Mouse (Mus musculus): ENCODE results near the gene Htra3. TPM values are rescaled to one million over a fixed set of nuclear protein-coding genes. Genes with fewer than 3 reads are reported as not detected.
A peak's percentile ranks its signal among the peaks of the same experiment; 100 is the strongest.

Htra3 gene
- total and polyA plus RNA-seq, 2 experiments from 2014 or later = 17.2 to 49.5 TPM

DNA sequence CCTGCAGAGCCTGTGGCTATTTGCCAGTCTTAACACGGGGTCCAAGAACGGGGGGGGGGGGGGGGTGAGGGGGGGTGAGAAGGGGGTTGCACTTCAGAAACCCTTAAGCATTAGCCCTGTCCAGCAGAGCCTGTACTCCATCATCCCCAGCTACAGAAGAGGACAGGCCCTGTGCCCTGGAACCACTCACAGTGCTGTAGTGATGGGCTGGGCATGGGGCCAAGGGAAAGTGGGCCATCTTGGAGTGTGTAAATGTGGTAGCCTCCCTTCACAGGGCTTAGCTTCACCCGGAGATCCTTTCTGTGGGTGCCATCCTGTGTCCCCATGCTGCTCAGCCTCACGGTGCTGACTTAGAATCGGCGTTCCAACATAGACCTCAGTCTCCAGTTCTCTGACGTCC, 71.8 kb downstream of the Htra3 start:
- peaks cover 23% of the 10 kb centered on the region for H3K36me3 ChIP-seq (replicated peaks; ENCODE audit: control insufficient read depth, insufficient read depth, low read length)

DNA sequence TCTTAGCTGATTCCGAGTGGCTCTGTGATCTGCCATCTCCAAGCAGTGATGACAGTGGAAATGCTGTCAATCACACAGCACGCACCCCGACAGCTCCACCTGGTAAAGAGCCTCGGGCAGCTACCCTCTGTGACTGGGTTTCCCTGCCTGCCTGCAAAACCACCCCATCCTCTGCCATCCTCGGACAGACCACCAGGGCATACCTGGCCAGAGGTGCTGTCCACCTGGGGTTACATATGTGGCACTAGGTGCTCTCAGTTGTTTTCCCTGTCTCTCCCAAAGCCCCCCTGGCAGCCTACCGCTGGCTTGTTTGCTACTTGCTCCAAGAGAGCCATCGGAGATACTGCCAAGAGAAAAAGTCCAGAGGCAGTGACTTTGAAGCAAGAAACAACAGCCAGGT, 72.8 kb downstream of the Htra3 start:
- H3K4me3 ChIP-seq (ENCODE audit: low read depth, low read length) = no peak overlapping the region

More for the DNA sequence above, 71.8 kb downstream of the Htra3 start:
- TF ChIP-seq CTCF (IDR thresholded peaks at IDR 0.05; ENCODE audit: low read depth) (no peak), EP300 (IDR thresholded peaks at IDR 0.05; ENCODE audit: low read depth) (no peak)
- no peak overlapping the region for H3K27ac ChIP-seq (ENCODE audit: low read depth)
- WGBS = 56% methylated on average over 6 of the region's 7 CpGs
- no peak overlapping the region for H3K9ac ChIP-seq (replicated peaks; ENCODE audit: low read depth, low read length)
- DNase-seq (ENCODE audit: low spot score) (peak; percentile 38), ATAC-seq (ENCODE audit: insufficient read depth, low read depth) (peak; percentile 82)
- no peak overlapping the region for H3K4me2 ChIP-seq (ENCODE audit: low read depth, low read length)
- no peaks in the 10 kb centered on the region for H3K27me3 ChIP-seq (ENCODE audit: control insufficient read depth, insufficient read depth, low read length)
- no peaks in the 10 kb centered on the region for H3K9me3 ChIP-seq (replicated peaks; ENCODE audit: control insufficient read depth, low read length)
- peaks cover 10% of the 10 kb centered on the region; the same call in 1 of the 2 replicates for H3K4me1 ChIP-seq (ENCODE audit: control insufficient read depth, insufficient read depth)
- no peak overlapping the region for H3K4me3 ChIP-seq (ENCODE audit: low read depth, low read length)

DNA sequence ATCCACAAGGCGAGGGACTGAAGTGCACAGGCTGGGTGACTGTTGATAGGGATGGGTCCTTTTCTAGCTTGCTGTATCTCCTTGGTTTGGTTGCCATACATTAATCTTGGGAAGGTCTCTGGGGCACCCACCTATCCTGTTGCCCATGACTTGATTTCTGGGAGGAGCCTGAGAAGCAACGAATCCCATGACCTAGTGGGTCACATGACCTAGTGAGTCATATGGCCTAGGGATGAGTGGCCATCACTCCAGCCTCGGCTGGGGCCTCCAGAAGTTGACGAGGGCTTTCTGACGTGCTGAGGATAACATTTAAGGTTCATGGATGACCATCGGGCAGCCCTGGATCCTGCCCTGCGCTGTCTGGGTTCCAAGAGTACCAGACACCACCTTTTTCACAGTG, 74.2 kb downstream of the Htra3 start:
- 83% methylated on average over 7 of the region's 7 CpGs for WGBS
- H3K9ac ChIP-seq (replicated peaks; ENCODE audit: low read depth, low read length) = no peak overlapping the region
- no peaks in the 10 kb centered on the region for H3K27me3 ChIP-seq (ENCODE audit: control insufficient read depth, insufficient read depth, low read length)
- no peak overlapping the region for H3K4me2 ChIP-seq (ENCODE audit: low read depth, low read length)
- H3K27ac ChIP-seq (ENCODE audit: low read depth) = no peak overlapping the region
- no peak for TF ChIP-seq EP300 (IDR thresholded peaks at IDR 0.05; ENCODE audit: low read depth)
- TF ChIP-seq CTCF (IDR thresholded peaks at IDR 0.05; ENCODE audit: low read depth) = no peak
- no peak for ATAC-seq (ENCODE audit: insufficient read depth, low read depth)
- no peak overlapping the region for H3K4me3 ChIP-seq (ENCODE audit: low read depth, low read length)
- H3K36me3 ChIP-seq (replicated peaks; ENCODE audit: control insufficient read depth, insufficient read depth, low read length) = peaks cover 26% of the 10 kb centered on the region
- no peaks in the 10 kb centered on the region for H3K9me3 ChIP-seq (replicated peaks; ENCODE audit: control insufficient read depth, low read length)
- H3K4me1 ChIP-seq (ENCODE audit: control insufficient read depth, insufficient read depth) = peaks cover 6% of the 10 kb centered on the region; the same call in 1 of the 2 replicates
- no peak for DNase-seq (ENCODE audit: low spot score)

More for the DNA sequence above, 72.8 kb downstream of the Htra3 start:
- no peak for ATAC-seq (ENCODE audit: insufficient read depth, low read depth)
- peaks cover 10% of the 10 kb centered on the region; the same call in 1 of the 2 replicates for H3K4me1 ChIP-seq (ENCODE audit: control insufficient read depth, insufficient read depth)
- H3K36me3 ChIP-seq (replicated peaks; ENCODE audit: control insufficient read depth, insufficient read depth, low read length) = peaks cover 22% of the 10 kb centered on the region
- no peak overlapping the region for H3K4me2 ChIP-seq (ENCODE audit: low read depth, low read length)
- no peak overlapping the region for H3K27ac ChIP-seq (ENCODE audit: low read depth)
- TF ChIP-seq CTCF (IDR thresholded peaks at IDR 0.05; ENCODE audit: low read depth) = no peak
- TF ChIP-seq EP300 (IDR thresholded peaks at IDR 0.05; ENCODE audit: low read depth) = no peak
- WGBS = 80% methylated on average over 7 of the region's 7 CpGs
- H3K9ac ChIP-seq (replicated peaks; ENCODE audit: low read depth, low read length) = no peak overlapping the region
- no peaks in the 10 kb centered on the region for H3K9me3 ChIP-seq (replicated peaks; ENCODE audit: control insufficient read depth, low read length)
- no peak for DNase-seq (ENCODE audit: low spot score)
- no peaks in the 10 kb centered on the region for H3K27me3 ChIP-seq (ENCODE audit: control insufficient read depth, insufficient read depth, low read length)

Other genes starting within 250 kb of the Htra3 start
- gene Cpz, start 154.1 kb downstream of the Htra3 start, total RNA-seq (2014; rRNA removed; ENCODE audit: low replicate concordance) = 6.8 and 39.5 TPM in 2 replicates
- gene Cpz, start 154.1 kb downstream of the Htra3 start, polyA plus RNA-seq (2015; fragmentation: Nextera tagmentation; extraction: Ambion mirVana) = 3.6 and 3.8 TPM in 2 replicates
- 7.3 and 8.1 TPM in 2 replicates for gene Trmt44, start 104.7 kb downstream of the Htra3 start, total RNA-seq (2014; rRNA removed; ENCODE audit: low replicate concordance)
- 2.4 and 2.6 TPM in 2 replicates for gene Trmt44, start 104.7 kb downstream of the Htra3 start, polyA plus RNA-seq (2015; fragmentation: Nextera tagmentation; extraction: Ambion mirVana)
- 26.8 and 31.2 TPM in 2 replicates for gene Acox3, start 96.7 kb downstream of the Htra3 start, total RNA-seq (2014; rRNA removed; ENCODE audit: low replicate concordance)
- 11.9 and 13.4 TPM in 2 replicates for gene Acox3, start 96.7 kb downstream of the Htra3 start, polyA plus RNA-seq (2015; fragmentation: Nextera tagmentation; extraction: Ambion mirVana)
- gene Sh3tc1, start 60.2 kb upstream of the Htra3 start, total RNA-seq (2014; rRNA removed; ENCODE audit: low replicate concordance) = 11.4 and 15.2 TPM in 2 replicates
- 6.8 and 9.4 TPM in 2 replicates for gene Sh3tc1, start 60.2 kb upstream of the Htra3 start, polyA plus RNA-seq (2015; fragmentation: Nextera tagmentation; extraction: Ambion mirVana)
- 10.9 and 22.1 TPM in 2 replicates for gene Ablim2, start 78.1 kb upstream of the Htra3 start, total RNA-seq (2014; rRNA removed; ENCODE audit: low replicate concordance)
- gene Ablim2, start 78.1 kb upstream of the Htra3 start, polyA plus RNA-seq (2015; fragmentation: Nextera tagmentation; extraction: Ambion mirVana) = 8.3 and 8.8 TPM in 2 replicates
- 25.9 and 30.3 TPM in 2 replicates for gene Afap1, start 213.5 kb upstream of the Htra3 start, total RNA-seq (2014; rRNA removed; ENCODE audit: low replicate concordance)
- gene Afap1, start 213.5 kb upstream of the Htra3 start, polyA plus RNA-seq (2015; fragmentation: Nextera tagmentation; extraction: Ambion mirVana) = 13.6 and 14.9 TPM in 2 replicates